Mouse (Mus musculus): ENCODE data around the gene Gtf2h3. TPM values are rescaled to one million over a fixed set of nuclear protein-coding genes. Genes with fewer than 3 reads are reported as not detected.
"Not testable (repeated sequence)": the region's sequence is repeated elsewhere in the genome, so short reads cannot be mapped to it uniquely, and the experiment has no call there.

The Gtf2h3 gene
- polyA plus RNA-seq, 1 experiment from 2014 or later = 45.3 TPM

GRCm38 (mm10) chr5:124621362-124621761 lies 42.4 kb downstream of the Gtf2h3 start:
- Histone ChIP-seq H3K4me2 (no peak overlapping the region), H3K36me3 (peaks cover 3% of the 10 kb centered on the region; the same call in 1 of the 2 replicates), H3K9me3 (replicated peaks) (no peaks in the 10 kb centered on the region), H3K27me3 (replicated peaks) (no peaks in the 10 kb centered on the region), H3K4me1 (replicated peaks) (no peaks in the 10 kb centered on the region), H3K9ac (no peak overlapping the region), H3K4me3 (no peak overlapping the region), H3K27ac (ENCODE audit: poor library complexity, severe bottlenecking) (no peak overlapping the region)
- ATAC-seq (ENCODE audit: insufficient number of reproducible peaks, low FRiP score) = no peak
- WGBS = 75% methylated on average over 13 of the region's 13 CpGs

GRCm38 (mm10) chr5:124622890-124623289 lies 44.0 kb downstream of the Gtf2h3 start:
- Histone ChIP-seq H3K9ac (no peak overlapping the region), H3K4me2 (no peak overlapping the region), H3K4me1 (replicated peaks) (peaks cover 1% of the 10 kb centered on the region), H3K27ac (ENCODE audit: poor library complexity, severe bottlenecking) (no peak overlapping the region), H3K36me3 (peaks cover 3% of the 10 kb centered on the region; the same call in 1 of the 2 replicates), H3K27me3 (replicated peaks) (no peaks in the 10 kb centered on the region), H3K4me3 (no peak overlapping the region), H3K9me3 (replicated peaks) (no peaks in the 10 kb centered on the region)
- 78% methylated on average over 15 of the region's 15 CpGs for WGBS
- ATAC-seq (ENCODE audit: insufficient number of reproducible peaks, low FRiP score) = no peak

GRCm38 (mm10) chr5:124624291-124624690 lies 45.4 kb downstream of the Gtf2h3 start:
- 85% methylated on average over 9 of the region's 9 CpGs for WGBS
- no peak overlapping the region for H3K9ac ChIP-seq

GRCm38 (mm10) chr5:124628448-124629363 lies 49.8 kb downstream of the Gtf2h3 start, which contains the start of gene Atp6v0a2:
Gene Atp6v0a2 (plus strand): TSS chr5:124628576.
- H3K4me2 ChIP-seq = peak within 1 kb of the TSS; percentile 88
- H3K36me3 ChIP-seq = peaks cover 14% of the 10 kb centered on the region
- no peaks in the 10 kb centered on the region for H3K27me3 ChIP-seq (replicated peaks)
- peak; percentile 96 for ATAC-seq (ENCODE audit: insufficient number of reproducible peaks, low FRiP score)
- H3K4me3 ChIP-seq = peak within 1 kb of the TSS; percentile 94
- H3K4me1 ChIP-seq (replicated peaks) = peaks cover 18% of the 10 kb centered on the region
- H3K9ac ChIP-seq = peak within 1 kb of the TSS; percentile 95
- H3K27ac ChIP-seq (ENCODE audit: poor library complexity, severe bottlenecking) = peak within 1 kb of the TSS; percentile 83
- no peaks in the 10 kb centered on the region for H3K9me3 ChIP-seq (replicated peaks)
- under 1% methylated on average over 52 of the region's 58 CpGs for WGBS

More at GRCm38 (mm10) chr5:124624291-124624690, 45.4 kb downstream of the Gtf2h3 start:
- ATAC-seq (ENCODE audit: insufficient number of reproducible peaks, low FRiP score) = no peak
- Histone ChIP-seq H3K36me3 (no peaks in the 10 kb centered on the region), H3K4me3 (no peak overlapping the region), H3K4me2 (no peak overlapping the region), H3K9me3 (replicated peaks) (no peaks in the 10 kb centered on the region), H3K4me1 (replicated peaks) (peaks cover 6% of the 10 kb centered on the region), H3K27ac (ENCODE audit: poor library complexity, severe bottlenecking) (no peak overlapping the region), H3K27me3 (replicated peaks) (no peaks in the 10 kb centered on the region)

GRCm38 (mm10) chr5:124629641-124630040 lies 50.7 kb downstream of the Gtf2h3 start:
- 16% methylated on average over 11 of the region's 11 CpGs for WGBS
- Histone ChIP-seq H3K36me3 (peaks cover 23% of the 10 kb centered on the region), H3K27me3 (replicated peaks) (no peaks in the 10 kb centered on the region), H3K4me2 (peak overlapping the region; percentile 88), H3K4me1 (replicated peaks) (peaks cover 18% of the 10 kb centered on the region), H3K4me3 (peak overlapping the region; percentile 94), H3K9ac (peak overlapping the region; percentile 95), H3K9me3 (replicated peaks) (no peaks in the 10 kb centered on the region), H3K27ac (ENCODE audit: poor library complexity, severe bottlenecking) (no peak overlapping the region)
- no peak for ATAC-seq (ENCODE audit: insufficient number of reproducible peaks, low FRiP score)

GRCm38 (mm10) chr5:124631685-124632084 lies 52.7 kb downstream of the Gtf2h3 start:
- no peak overlapping the region for H3K27ac ChIP-seq (ENCODE audit: poor library complexity, severe bottlenecking)
- peaks cover 42% of the 10 kb centered on the region for H3K36me3 ChIP-seq
- no peaks in the 10 kb centered on the region for H3K27me3 ChIP-seq (replicated peaks)
- no peak for ATAC-seq (ENCODE audit: insufficient number of reproducible peaks, low FRiP score)
- 91% methylated on average over 11 of the region's 11 CpGs for WGBS
- 0 out of 2 replicates have a peak overlapping the region, but pooled peaks have one; percentile 25 for H3K9ac ChIP-seq
- H3K4me1 ChIP-seq (replicated peaks) = peaks cover 18% of the 10 kb centered on the region
- no peak overlapping the region for H3K4me3 ChIP-seq
- no peak overlapping the region for H3K4me2 ChIP-seq
- H3K9me3 ChIP-seq (replicated peaks) = no peaks in the 10 kb centered on the region

GRCm38 (mm10) chr5:124632461-124632860 lies 53.5 kb downstream of the Gtf2h3 start:
- 56% methylated on average over 5 of the region's 5 CpGs for WGBS
- H3K36me3 ChIP-seq = peaks cover 50% of the 10 kb centered on the region
- ATAC-seq (ENCODE audit: insufficient number of reproducible peaks, low FRiP score) = no peak
- H3K4me2 ChIP-seq = no peak overlapping the region
- H3K9ac ChIP-seq = no peak overlapping the region
- no peak overlapping the region for H3K4me3 ChIP-seq
- H3K27me3 ChIP-seq (replicated peaks) = no peaks in the 10 kb centered on the region
- H3K27ac ChIP-seq (ENCODE audit: poor library complexity, severe bottlenecking) = no peak overlapping the region
- H3K9me3 ChIP-seq (replicated peaks) = no peaks in the 10 kb centered on the region
- peaks cover 18% of the 10 kb centered on the region for H3K4me1 ChIP-seq (replicated peaks)

GRCm38 (mm10) chr5:124633425-124633824 lies 54.5 kb downstream of the Gtf2h3 start:
- peaks cover 12% of the 10 kb centered on the region for H3K4me1 ChIP-seq (replicated peaks)
- H3K27me3 ChIP-seq (replicated peaks) = no peaks in the 10 kb centered on the region
- no peak overlapping the region for H3K9ac ChIP-seq
- 49% methylated on average over 2 of the region's 2 CpGs for WGBS
- H3K36me3 ChIP-seq = peaks cover 59% of the 10 kb centered on the region
- no peak overlapping the region for H3K27ac ChIP-seq (ENCODE audit: poor library complexity, severe bottlenecking)
- no peak for ATAC-seq (ENCODE audit: insufficient number of reproducible peaks, low FRiP score)
- H3K4me2 ChIP-seq = no peak overlapping the region
- H3K4me3 ChIP-seq = no peak overlapping the region
- no peaks in the 10 kb centered on the region for H3K9me3 ChIP-seq (replicated peaks)

- H3K4me2 ChIP-seq; H3K27me3 ChIP-seq (replicated peaks); H3K27ac ChIP-seq (ENCODE audit: poor library complexity, severe bottlenecking); H3K4me1 ChIP-seq (replicated peaks); H3K9me3 ChIP-seq (replicated peaks); ATAC-seq (ENCODE audit: insufficient number of reproducible peaks, low FRiP score); H3K9ac ChIP-seq; H3K4me3 ChIP-seq: not testable (repeated sequence)
- H3K36me3 ChIP-seq = peaks cover 75% of the 10 kb centered on the region
- WGBS = 85% methylated on average over 4 of the region's 4 CpGs
Observed at GRCm38 (mm10) chr5:124635068-124635467, 56.1 kb downstream of the Gtf2h3 start.

GRCm38 (mm10) chr5:124636139-124636538 lies 57.2 kb downstream of the Gtf2h3 start:
- Histone ChIP-seq H3K36me3 (peaks cover 81% of the 10 kb centered on the region), H3K4me2 (no peak overlapping the region), H3K9me3 (replicated peaks) (no peaks in the 10 kb centered on the region), H3K4me3 (no peak overlapping the region), H3K9ac (no peak overlapping the region), H3K4me1 (replicated peaks) (no peaks in the 10 kb centered on the region), H3K27ac (ENCODE audit: poor library complexity, severe bottlenecking) (no peak overlapping the region), H3K27me3 (replicated peaks) (no peaks in the 10 kb centered on the region)
- ATAC-seq (ENCODE audit: insufficient number of reproducible peaks, low FRiP score) = no peak
- WGBS = 94% methylated on average over 3 of the region's 3 CpGs

GRCm38 (mm10) chr5:124636694-124637093 lies 57.8 kb downstream of the Gtf2h3 start:
- WGBS = 92% methylated on average over 4 of the region's 4 CpGs
- Histone ChIP-seq H3K9ac (no peak overlapping the region), H3K4me3 (no peak overlapping the region), H3K27ac (ENCODE audit: poor library complexity, severe bottlenecking) (no peak overlapping the region), H3K9me3 (replicated peaks) (no peaks in the 10 kb centered on the region), H3K4me1 (replicated peaks) (no peaks in the 10 kb centered on the region), H3K27me3 (replicated peaks) (no peaks in the 10 kb centered on the region), H3K4me2 (no peak overlapping the region), H3K36me3 (peaks cover 86% of the 10 kb centered on the region)
- ATAC-seq (ENCODE audit: insufficient number of reproducible peaks, low FRiP score) = no peak

All from heart, embryonic 12.5 days (tissue).